Mouse (Mus musculus) liver (tissue): ENCODE data around the gene Atp1a1.

ENCODE experiments used
- DNase-seq: peaks from one replicate; pipeline ENCODE4 v3.0.0-alpha.2; 2020; ENCODE audit warnings: mixed read lengths

Atp1a1 gene

DNA sequence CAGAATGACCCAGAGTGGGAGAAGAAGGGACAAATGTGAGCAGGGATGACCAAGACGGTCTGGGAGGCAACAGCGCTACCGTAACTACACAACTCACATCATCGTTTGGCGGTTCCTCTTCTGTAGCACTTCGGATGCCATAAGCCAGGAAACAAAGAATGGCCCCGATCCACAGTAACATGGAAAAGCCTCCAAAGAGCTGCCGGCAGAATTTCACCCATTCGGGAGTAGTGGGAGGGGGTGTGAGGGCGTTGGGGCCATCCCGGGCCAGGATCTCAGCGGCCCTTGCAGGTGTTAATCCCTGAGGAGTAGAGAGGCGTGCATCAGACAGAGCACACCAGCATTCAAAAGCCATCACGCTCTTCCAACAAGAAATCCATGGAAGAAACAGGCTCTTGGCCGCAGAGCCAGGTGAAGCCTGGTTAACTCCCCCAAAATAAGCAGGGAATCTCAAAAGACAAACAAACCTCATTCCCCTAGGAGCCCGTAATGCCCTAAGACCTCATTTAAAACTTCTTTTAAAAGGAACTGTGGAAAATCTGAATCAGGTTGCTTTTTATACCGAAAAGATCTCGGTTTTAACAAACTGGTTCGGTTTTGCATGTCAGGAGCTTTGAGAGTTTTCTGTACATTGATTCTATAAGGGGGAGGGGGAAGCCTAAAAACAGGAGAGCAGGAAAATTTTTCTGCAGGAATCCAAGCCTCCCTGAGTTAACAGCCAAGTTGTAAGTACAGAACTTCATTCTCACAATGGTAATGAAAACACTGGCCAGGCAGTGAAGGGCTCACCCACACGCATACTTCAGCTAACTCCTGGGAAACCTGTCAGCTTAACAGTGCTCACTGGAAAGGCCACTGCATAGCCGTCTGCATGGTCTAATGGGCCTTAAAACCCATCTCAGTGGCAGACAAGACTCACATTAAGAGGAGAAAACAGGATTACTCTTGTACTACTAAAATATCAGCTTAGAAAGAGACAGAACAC is 11.9 kb downstream of the Atp1a1 start:
- DNase-seq, result no peak

DNA sequence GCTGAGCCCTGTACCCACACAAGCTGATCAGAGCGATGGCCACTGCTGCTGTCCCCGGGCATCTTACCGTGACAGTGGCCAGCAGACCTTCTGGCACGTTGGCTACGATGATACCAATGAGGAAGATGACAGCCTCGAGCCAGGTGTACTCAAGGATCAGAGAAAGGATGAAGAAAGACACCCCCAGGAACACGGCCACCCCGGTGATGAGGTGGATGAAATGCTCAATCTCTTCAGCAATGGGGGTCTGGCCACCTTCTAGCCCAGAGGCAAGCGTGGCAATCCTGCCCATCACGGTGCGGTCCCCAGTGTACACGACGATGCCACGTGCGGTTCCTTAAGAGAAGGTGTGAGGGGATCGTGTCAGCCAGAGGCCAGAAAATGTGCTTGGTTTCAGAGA is 14.1 kb downstream of the Atp1a1 start:
- no peak for DNase-seq

GRCm38 (mm10) chr3:101588299-101588698 is 16.2 kb downstream of the Atp1a1 start:
- no peak for DNase-seq

DNA sequence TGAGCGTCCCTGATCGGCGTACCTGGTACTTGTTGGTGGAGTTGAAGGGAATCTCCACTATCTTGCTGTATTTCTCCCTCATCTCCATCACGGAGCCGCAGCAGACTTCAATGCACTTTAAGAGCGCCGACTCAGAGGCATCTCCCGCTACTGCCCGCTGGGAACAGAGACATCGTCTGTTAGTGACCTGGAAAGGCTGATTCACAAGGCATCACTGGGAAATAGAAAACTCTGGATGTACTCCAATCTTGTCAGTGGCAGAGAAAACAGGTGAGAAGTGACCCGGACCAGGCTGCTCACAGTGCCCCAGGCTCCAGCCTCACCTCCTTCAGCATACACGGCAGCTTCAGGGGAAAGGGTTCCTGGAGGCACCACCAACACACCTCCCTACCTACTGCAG is 17.7 kb downstream of the Atp1a1 start:
- no peak for DNase-seq

DNA sequence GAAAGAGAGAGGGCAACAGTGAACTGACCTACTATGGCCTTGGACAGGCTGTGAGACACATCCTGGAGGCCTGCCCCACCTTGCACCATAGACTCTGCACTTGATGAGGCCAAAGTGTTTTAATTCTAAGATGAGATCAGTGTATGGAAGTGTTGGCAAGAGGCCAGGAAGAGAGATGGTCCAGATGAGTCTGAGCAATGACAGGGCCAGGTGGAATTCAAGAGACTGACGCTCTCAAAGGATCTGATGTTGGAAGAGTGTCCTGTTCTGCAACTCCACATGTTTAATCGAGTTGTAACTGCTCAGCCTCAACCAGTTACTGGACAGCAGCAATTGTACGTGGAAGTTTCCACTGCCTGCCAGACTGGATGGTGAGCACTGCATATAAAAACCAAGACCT is 26.4 kb downstream of the Atp1a1 start:
- no peak for DNase-seq

GRCm38 (mm10) chr3:101577361-101577760 is 27.1 kb downstream of the Atp1a1 start:
- no peak for DNase-seq

DNA sequence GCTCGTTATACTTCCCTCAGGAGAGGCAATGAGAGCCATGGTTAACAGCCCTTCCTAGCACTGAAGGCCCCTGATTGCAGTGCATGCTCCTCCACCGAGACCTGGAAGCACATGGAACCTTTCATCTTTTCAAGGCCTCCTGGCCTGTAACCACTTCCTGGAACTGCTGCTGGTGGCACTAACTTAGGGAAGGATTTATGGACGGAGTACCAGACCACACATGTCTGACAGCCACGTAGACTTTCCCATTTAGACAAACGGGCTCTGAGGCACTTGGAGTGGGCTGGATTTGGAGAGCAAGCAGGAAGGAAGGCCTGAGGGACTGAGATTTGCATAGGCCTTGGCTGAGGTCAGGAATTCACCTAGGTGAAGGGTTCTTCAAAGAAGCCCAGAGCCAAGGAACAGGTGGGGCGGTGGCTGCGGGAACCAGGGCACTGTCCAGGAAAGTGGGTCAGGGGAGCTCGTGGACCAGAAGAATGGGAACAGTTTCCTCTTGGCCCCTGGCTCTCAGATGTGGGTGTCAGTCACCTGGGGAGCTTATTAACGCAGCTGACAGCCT is 28.9 kb downstream of the Atp1a1 start:
- no peak for DNase-seq

GRCm38 (mm10) chr3:101574463-101575193 is 29.9 kb downstream of the Atp1a1 start:
- DNase-seq, result no peak

GRCm38 (mm10) chr3:101572991-101573390 is 31.5 kb downstream of the Atp1a1 start:
- no peak for DNase-seq

- DNase-seq, result no peak
Observed at GRCm38 (mm10) chr3:101572174-101572626, 32.3 kb downstream of the Atp1a1 start.

DNA sequence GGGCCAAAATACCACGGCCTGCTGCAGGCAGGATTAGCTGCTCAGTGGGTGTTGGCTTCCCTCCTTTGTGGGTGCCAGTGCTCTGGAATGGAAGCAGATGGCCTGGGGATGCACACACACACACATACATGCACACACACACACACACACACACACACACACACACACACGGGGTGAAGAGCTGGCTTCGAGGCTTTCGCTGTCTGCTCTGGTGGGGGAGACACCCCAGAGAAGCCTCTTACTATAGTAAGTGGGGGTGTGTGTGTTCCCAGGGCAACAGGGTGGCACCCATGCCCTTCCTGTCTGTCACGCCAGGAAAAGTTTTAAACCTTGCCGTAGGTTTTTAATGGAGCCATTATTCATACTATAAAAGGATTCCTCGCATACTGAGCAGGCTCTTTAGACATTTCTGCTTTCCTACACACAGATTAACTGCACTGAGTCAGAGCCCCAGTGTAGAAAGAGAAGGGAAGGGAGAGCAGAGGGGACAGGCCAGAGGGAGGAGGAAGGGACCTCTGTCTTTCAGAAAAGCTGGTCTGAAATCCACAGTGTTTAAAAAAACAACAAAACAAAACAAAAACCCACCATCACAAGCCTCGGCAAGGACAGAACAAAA is 32.9 kb downstream of the Atp1a1 start:
- DNase-seq, result no peak

DNA sequence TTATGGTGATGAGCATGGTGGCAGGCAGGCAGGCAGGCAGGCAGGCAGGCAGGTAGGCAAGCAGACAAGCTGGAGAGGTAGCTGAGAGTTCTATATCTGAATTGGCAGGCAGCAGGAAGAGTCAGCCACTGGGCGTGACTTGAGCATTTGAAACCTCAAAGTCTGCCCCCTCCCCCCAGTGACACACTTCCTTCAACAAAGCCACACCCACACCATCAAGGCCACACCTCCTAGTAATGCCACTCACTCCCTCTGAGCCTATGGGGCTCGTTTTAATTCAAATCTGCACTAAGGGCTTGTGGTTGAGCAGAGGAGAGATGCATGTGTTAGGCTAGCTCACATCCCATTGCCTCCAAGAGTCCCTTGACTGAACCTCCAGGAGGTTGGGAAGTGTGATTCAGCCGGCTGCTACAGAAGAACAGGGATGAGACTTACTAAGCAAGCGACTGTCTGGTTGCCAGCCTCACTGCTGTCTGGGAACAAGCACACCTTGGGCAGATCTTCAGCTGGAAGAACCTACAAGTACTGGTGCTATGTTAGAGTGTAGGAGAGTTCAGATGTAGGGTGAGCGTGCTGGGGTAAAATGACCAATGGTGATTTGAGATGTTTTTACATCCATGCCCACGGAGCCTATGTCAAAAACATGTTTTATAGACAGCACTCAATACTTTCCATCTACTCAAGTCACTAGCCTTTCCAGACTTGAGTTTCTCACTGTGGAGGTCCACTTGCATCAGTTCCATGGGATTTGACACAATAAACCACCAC is 33.6 kb downstream of the Atp1a1 start:
- DNase-seq, result no peak

- no peak for DNase-seq
Observed at GRCm38 (mm10) chr3:101570246-101570645, 34.2 kb downstream of the Atp1a1 start.

DNA sequence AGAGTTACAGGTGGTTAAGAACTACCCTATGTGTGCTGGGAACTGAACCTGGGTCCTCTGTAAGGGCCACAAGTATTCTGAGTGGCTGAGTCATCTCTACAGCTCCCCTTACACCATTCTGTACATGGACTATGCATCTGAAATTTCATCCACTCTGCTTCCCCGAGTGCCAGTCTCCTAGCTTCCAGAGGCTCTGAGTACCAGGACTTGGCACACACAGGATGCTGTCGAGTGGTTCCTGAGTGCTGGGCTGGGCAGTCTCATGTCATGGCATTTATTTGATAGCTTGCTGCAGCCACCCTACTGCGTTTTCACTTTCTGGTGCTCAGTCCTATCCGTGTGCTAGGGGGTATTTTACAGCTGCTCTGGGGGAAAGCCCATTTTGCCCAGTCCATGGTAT is 35.9 kb downstream of the Atp1a1 start:
- DNase-seq, result no peak

GRCm38 (mm10) chr3:101564011-101564410 is 40.5 kb downstream of the Atp1a1 start:
- DNase-seq, result no peak

DNA sequence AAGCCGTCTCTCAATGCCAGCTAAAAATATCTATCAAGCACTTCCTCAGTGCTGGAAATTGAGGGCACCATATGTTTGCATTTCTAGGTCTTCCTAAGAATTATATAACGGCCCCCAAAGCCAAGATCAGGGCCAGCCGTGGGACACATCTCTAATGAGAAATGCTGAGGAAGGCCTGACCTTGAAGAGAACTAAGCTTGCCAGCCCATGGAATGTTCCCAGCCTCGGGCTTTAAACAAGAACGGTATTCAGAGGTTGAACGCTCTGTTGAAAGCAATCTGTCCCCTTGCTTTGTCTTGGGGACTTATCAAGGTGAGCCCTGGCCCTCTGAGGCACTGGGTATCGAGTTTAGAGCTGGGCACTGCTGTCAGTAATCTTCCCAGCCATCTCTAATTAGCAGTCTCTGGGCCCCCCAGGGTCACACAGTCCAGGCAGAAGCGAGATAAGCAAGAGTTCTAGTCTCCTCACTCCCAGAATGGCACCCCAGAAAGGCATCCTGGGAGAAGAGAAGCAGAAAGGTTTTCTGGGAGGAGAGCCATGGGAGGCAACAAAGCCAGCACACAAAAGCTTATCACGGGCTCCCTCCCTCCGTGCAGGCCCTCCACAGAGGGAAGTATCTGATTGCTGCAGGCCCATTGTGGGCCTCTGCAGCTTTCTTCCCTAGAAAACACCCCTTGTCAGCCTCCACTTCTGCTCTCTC is 41.8 kb downstream of the Atp1a1 start:
- DNase-seq, result peak; percentile 65

DNA sequence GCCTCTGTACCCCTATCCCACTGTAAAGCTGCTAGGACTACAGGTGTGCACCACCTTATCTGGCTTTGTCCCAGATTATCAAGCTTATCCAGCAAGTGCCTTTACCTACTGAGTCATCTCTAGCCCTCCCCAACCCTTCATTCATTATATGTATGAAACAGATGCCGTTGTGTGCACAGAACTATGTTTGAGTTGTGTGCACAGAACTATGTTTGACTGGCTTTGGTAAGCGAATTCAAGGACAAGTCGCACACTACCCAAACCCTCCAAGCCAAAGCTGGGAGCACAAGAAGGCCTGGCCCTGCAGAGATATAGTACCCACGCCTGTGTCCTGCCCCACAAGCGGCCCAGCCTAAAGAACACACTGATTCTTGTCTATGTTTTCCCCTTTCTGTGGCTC is 42.5 kb downstream of the Atp1a1 start:
- DNase-seq, result no peak

- no peak for DNase-seq
Observed at GRCm38 (mm10) chr3:101560841-101561522, 43.5 kb downstream of the Atp1a1 start.

- DNase-seq, result no peak
Observed at GRCm38 (mm10) chr3:101556712-101557111, 47.8 kb downstream of the Atp1a1 start.

DNA sequence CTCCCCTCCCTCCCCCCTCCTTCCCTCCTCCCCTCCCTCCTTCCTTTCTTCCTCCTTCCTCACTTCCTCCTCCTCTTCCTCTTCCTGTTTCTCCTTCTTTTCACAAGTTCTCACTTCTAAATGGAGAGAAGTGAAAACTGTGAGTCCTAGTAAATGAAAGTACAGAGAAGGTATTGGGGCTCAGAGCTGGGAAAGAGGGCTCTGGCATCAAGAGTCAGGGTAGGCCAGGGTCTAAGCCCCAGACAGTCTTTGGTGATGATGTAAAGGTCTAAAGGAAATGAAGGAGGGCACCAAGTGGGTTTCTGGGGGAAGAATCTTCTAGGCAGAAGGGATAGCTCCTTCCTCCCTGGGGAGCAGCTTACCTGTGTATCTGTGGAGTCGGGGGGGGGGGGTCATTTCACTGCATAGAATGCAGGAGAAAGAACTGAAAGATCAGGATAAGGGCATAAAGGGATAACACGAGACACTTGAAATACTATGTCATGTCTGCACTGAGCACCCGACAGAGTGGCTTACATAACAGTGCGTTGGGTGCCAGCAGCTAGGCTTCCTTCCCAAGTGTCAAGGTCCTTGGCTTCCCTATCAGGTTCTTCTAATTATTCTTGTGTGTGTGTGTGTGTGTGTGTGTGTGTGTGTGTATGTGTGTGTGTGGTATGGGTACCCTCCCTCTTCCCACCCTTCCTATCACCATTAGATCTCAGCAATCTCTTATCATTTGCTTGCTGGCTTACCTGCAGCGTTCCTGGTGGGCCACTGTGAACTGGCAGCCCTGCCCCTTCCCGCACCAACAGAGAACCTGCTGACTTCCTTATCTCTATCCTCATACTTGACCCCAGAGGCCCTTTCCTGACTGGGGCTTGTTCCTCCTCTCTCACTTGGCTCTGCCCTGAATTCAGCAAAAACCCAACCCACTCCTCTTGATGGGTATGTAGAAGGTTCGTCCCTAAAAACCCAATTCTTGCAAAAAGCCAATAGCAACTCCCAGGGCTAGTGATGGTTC is 51.6 kb downstream of the Atp1a1 start:
- peak; percentile 73 for DNase-seq
